Mouse (Mus musculus) olfactory bulb, adult 2 months (tissue): ENCODE data around the gene Csnk2a2.

Experiments
- CTCF ChIP-seq: fragments of 200-500 bp; IDR thresholded peaks from 2 replicates; pipeline ENCODE4 v1.5.1; 2012; ENCODE audit warnings: low read depth, mild to moderate bottlenecking, low read length, moderate library complexity; ENCODE audit not compliant: insufficient read depth
- POLR2A ChIP-seq: fragments of 200-500 bp; IDR thresholded peaks from 2 replicates; pipeline ENCODE4 v1.6.1; 2012; ENCODE audit warnings: mild to moderate bottlenecking, low read depth, low read length, moderate library complexity; ENCODE audit not compliant: insufficient read depth

DNA sequence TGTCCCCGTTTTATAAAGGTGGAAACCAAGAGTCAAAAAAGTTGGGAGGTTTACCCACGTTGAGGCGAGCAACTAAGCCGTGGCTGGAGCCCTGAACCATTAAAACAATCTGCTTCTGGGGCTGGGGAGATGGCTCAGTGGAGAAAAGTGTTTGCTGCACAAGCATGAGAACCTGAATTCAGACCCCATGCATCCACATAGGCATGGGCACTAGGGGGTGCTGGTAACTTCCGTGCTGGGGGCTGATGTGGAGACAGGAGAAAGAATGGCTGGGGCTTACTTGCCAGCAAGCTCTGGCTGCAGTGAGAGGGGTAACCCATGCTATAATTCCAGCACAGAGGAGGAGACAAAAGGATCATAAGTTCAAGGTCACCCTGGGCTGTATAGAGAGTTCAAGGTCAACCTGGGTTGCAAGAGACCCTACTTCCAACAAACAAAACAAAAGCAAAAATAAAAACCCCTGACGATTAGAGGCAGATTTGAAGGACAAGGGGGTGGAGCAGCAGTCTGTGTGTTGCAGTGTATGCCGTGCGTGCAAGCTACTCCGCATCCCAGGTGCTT lies 39.0 kb upstream of the Csnk2a2 start:
- TF ChIP-seq POLR2A (no peak), CTCF (no peak)
